Mouse (Mus musculus) forebrain, embryonic 14.5 days (tissue): Measurements from ENCODE around the gene Ccdc126. TPM values are rescaled to one million over a fixed set of nuclear protein-coding genes. Genes with fewer than 3 reads are reported as not detected.

Experiments
- ATAC-seq: fragments of 200-750 bp; cut with Nextera tagmentation; 2 replicates; pipeline ENCODE4 v1.8.0; 2017; ENCODE audit warnings: mild to moderate bottlenecking, moderate library complexity
- DNase-seq: peaks from one replicate; pipeline ENCODE4 v3.0.0-alpha.2; 2015; ENCODE audit warnings: low spot score
- H3K27ac ChIP-seq: fragments of 300-500 bp; sonication (generic); 2 replicates; pipeline ENCODE4 v1.5.1; 2014; ENCODE audit warnings: low read depth, mild to moderate bottlenecking, control low read depth, low read length, moderate library complexity
- H3K27me3 ChIP-seq: fragments of 300-500 bp; sonication (generic); replicated peaks from 2 replicates; pipeline ENCODE4 v1.6.1; 2014; ENCODE audit warnings: low read length, control low read depth, mixed read lengths; ENCODE audit not compliant: control insufficient read depth, insufficient read depth
- H3K36me3 ChIP-seq: fragments of 300-500 bp; sonication (generic); 2 replicates; pipeline ENCODE4 v1.6.1; 2014; ENCODE audit warnings: low read length, control low read depth; ENCODE audit not compliant: control insufficient read depth, insufficient read depth
- H3K4me1 ChIP-seq: fragments of 300-500 bp; sonication (generic); 2 replicates; pipeline ENCODE4 v1.6.1; 2014; ENCODE audit warnings: antibody characterized with exemption, low read length, control low read depth; ENCODE audit not compliant: control insufficient read depth, insufficient read depth
- H3K4me2 ChIP-seq: fragments of 300-500 bp; sonication (generic); 2 replicates; pipeline ENCODE4 v1.6.1; 2014; ENCODE audit warnings: mild to moderate bottlenecking, control low read depth, low read length
- H3K4me3 ChIP-seq: fragments of 300-500 bp; sonication (generic); 2 replicates; pipeline ENCODE4 v1.5.1; 2014; ENCODE audit warnings: low read depth, low read length, control low read depth
- H3K9ac ChIP-seq: fragments of 300-500 bp; sonication (generic); 2 replicates; pipeline ENCODE4 v1.6.1; 2014; ENCODE audit warnings: mild to moderate bottlenecking, low read length, control low read depth, moderate library complexity
- H3K9me3 ChIP-seq: fragments of 300-500 bp; sonication (generic); replicated peaks from 2 replicates; pipeline ENCODE4 v1.6.1; 2016; ENCODE audit warnings: low read length, control low read depth, mixed read lengths; ENCODE audit not compliant: control insufficient read depth
- WGBS: fragments of 180-500 bp; shearing (Covaris S2); extraction: QIAGEN DNeasy Blood & Tissue Kit; methylation state at CpG from one replicate; pipeline ENCODE4 v1.1.7; 2014; 5-methylcytosine and 5-hydroxymethylcytosine counted together
- polyA plus RNA-seq: library from polyadenylated mRNA; unstranded; fragments of >200 nt; fragmentation: Nextera tagmentation; extraction: Ambion mirVana; gene quantifications from 2 replicates; pipeline ENCODE4 v1.2.1, GENCODE M21; 2014

Ccdc126 gene
- 10.2 and 12.6 TPM in 2 replicates for polyA plus RNA-seq

GRCm38 (mm10) chr6:49318966-49319594 is at the start of gene Ccdc126:
Ccdc126 (plus strand) TSS chr6:49319274.
- no peaks in the 10 kb centered on the region for H3K27me3 ChIP-seq
- H3K9ac ChIP-seq = peak within 1 kb of the TSS; percentile 82
- no peaks in the 10 kb centered on the region for H3K36me3 ChIP-seq
- H3K4me2 ChIP-seq = peak within 1 kb of the TSS; percentile 63
- DNase-seq (peak; percentile 99), ATAC-seq (peak; percentile 100)
- H3K9me3 ChIP-seq = no peaks in the 10 kb centered on the region
- H3K4me3 ChIP-seq = peak within 1 kb of the TSS; percentile 72
- peak within 1 kb of the TSS; percentile 78 for H3K27ac ChIP-seq
- 0 out of 2 replicates have a peak, but pooled peaks cover 2% of the 10 kb centered on the region for H3K4me1 ChIP-seq
- WGBS = under 1% methylated on average over 47 of the region's 47 CpGs

GRCm38 (mm10) chr6:49269923-49270322 is 49.2 kb upstream of the Ccdc126 start:
- H3K4me2 ChIP-seq = no peak overlapping the region
- H3K4me3 ChIP-seq = no peak overlapping the region
- H3K27me3 ChIP-seq = no peaks in the 10 kb centered on the region
- 67% methylated on average over 11 of the region's 11 CpGs for WGBS
- ATAC-seq (no peak), DNase-seq (no peak)
- no peaks in the 10 kb centered on the region for H3K36me3 ChIP-seq
- no peak overlapping the region for H3K9ac ChIP-seq
- H3K4me1 ChIP-seq = no peaks in the 10 kb centered on the region
- H3K9me3 ChIP-seq = no peaks in the 10 kb centered on the region
- H3K27ac ChIP-seq = no peak overlapping the region

- H3K4me1 ChIP-seq = no peaks in the 10 kb centered on the region
- DNase-seq (no peak), ATAC-seq (no peak)
- H3K27ac ChIP-seq = no peak overlapping the region
- H3K4me2 ChIP-seq = no peak overlapping the region
- H3K9ac ChIP-seq = no peak overlapping the region
- no peaks in the 10 kb centered on the region for H3K9me3 ChIP-seq
- WGBS = 77% methylated on average over 6 of the region's 6 CpGs
- no peaks in the 10 kb centered on the region for H3K27me3 ChIP-seq
- H3K4me3 ChIP-seq = no peak overlapping the region
- no peaks in the 10 kb centered on the region for H3K36me3 ChIP-seq
Observed at GRCm38 (mm10) chr6:49271815-49272214, 47.3 kb upstream of the Ccdc126 start.

- ATAC-seq = no peak
Observed at GRCm38 (mm10) chr6:49272863-49273262, 46.2 kb upstream of the Ccdc126 start.

GRCm38 (mm10) chr6:49273934-49274333 is 45.1 kb upstream of the Ccdc126 start:
- Histone ChIP-seq H3K4me3 (no peak overlapping the region), H3K27ac (no peak overlapping the region), H3K4me2 (no peak overlapping the region), H3K27me3 (no peaks in the 10 kb centered on the region), H3K36me3 (no peaks in the 10 kb centered on the region), H3K9me3 (no peaks in the 10 kb centered on the region), H3K9ac (no peak overlapping the region), H3K4me1 (no peaks in the 10 kb centered on the region)
- 12% methylated on average over 4 of the region's 4 CpGs for WGBS
- no peak for ATAC-seq
- DNase-seq = no peak

More at GRCm38 (mm10) chr6:49272863-49273262, 46.2 kb upstream of the Ccdc126 start:
- H3K9ac ChIP-seq = no peak overlapping the region
- H3K27me3 ChIP-seq = no peaks in the 10 kb centered on the region
- no peak overlapping the region for H3K27ac ChIP-seq
- no peak overlapping the region for H3K4me2 ChIP-seq
- no peaks in the 10 kb centered on the region for H3K4me1 ChIP-seq
- no peaks in the 10 kb centered on the region for H3K9me3 ChIP-seq
- H3K4me3 ChIP-seq = no peak overlapping the region
- 91% methylated on average over 2 of the region's 2 CpGs for WGBS
- DNase-seq = no peak
- no peaks in the 10 kb centered on the region for H3K36me3 ChIP-seq

- Histone ChIP-seq H3K27me3 (no peaks in the 10 kb centered on the region), H3K9ac (no peak overlapping the region), H3K27ac (no peak overlapping the region), H3K4me2 (no peak overlapping the region), H3K4me1 (no peaks in the 10 kb centered on the region), H3K4me3 (no peak overlapping the region), H3K36me3 (no peaks in the 10 kb centered on the region), H3K9me3 (no peaks in the 10 kb centered on the region)
- DNase-seq = no peak
- ATAC-seq = no peak
- 45% methylated on average over 9 of the region's 9 CpGs for WGBS
Observed at GRCm38 (mm10) chr6:49274416-49275091, 44.5 kb upstream of the Ccdc126 start.

GRCm38 (mm10) chr6:49275296-49275695 is 43.8 kb upstream of the Ccdc126 start:
- no peak overlapping the region for H3K4me2 ChIP-seq
- H3K4me1 ChIP-seq = no peaks in the 10 kb centered on the region
- H3K9ac ChIP-seq = no peak overlapping the region
- DNase-seq = no peak
- H3K9me3 ChIP-seq = no peaks in the 10 kb centered on the region
- no peaks in the 10 kb centered on the region for H3K27me3 ChIP-seq
- no peak for ATAC-seq
- no peak overlapping the region for H3K27ac ChIP-seq
- 85% methylated on average over 7 of the region's 7 CpGs for WGBS
- H3K36me3 ChIP-seq = no peaks in the 10 kb centered on the region
- H3K4me3 ChIP-seq = no peak overlapping the region

- H3K9ac ChIP-seq = no peak overlapping the region
- no peak overlapping the region for H3K4me2 ChIP-seq
- WGBS = 3% methylated on average over 1 of the region's 1 CpGs
- peak; percentile 51 for DNase-seq
- no peaks in the 10 kb centered on the region for H3K27me3 ChIP-seq
- no peak overlapping the region for H3K4me3 ChIP-seq
- no peaks in the 10 kb centered on the region for H3K9me3 ChIP-seq
- H3K4me1 ChIP-seq = no peaks in the 10 kb centered on the region
- H3K36me3 ChIP-seq = no peaks in the 10 kb centered on the region
- H3K27ac ChIP-seq = no peak overlapping the region
- peak; percentile 72; the same call in 1 of the 2 replicates for ATAC-seq
Observed at GRCm38 (mm10) chr6:49280942-49281341, 38.1 kb upstream of the Ccdc126 start.

- WGBS = 71% methylated on average over 1 of the region's 1 CpGs
- Histone ChIP-seq H3K9ac (no peak overlapping the region), H3K36me3 (no peaks in the 10 kb centered on the region), H3K4me1 (no peaks in the 10 kb centered on the region), H3K4me3 (no peak overlapping the region), H3K4me2 (no peak overlapping the region), H3K27me3 (no peaks in the 10 kb centered on the region), H3K9me3 (no peaks in the 10 kb centered on the region), H3K27ac (no peak overlapping the region)
- peak; percentile 66 for DNase-seq
- ATAC-seq = no peak
Observed at GRCm38 (mm10) chr6:49282122-49282521, 37.0 kb upstream of the Ccdc126 start.
